Mouse (Mus musculus): Measurements from ENCODE around the gene Htra3. TPM values are rescaled to one million over a fixed set of nuclear protein-coding genes. Genes with fewer than 3 reads are reported as not detected.

Gene Htra3
- polyA plus RNA-seq, 1 experiment = 9.8 TPM

- peaks cover 19% of the 10 kb centered on the region for H3K4me1 ChIP-seq (ENCODE audit: control insufficient read depth, insufficient read depth, low read length)
- H3K27me3 ChIP-seq (replicated peaks; ENCODE audit: control insufficient read depth, insufficient read depth, low read length) = no peaks in the 10 kb centered on the region
- H3K27ac ChIP-seq (ENCODE audit: insufficient read depth, low read depth, low read length) = peak overlapping the region; percentile 57
- no peak for TF ChIP-seq POLR2A (IDR thresholded peaks at IDR 0.05; ENCODE audit: low read depth, low read length)
- TF ChIP-seq CTCF (conservative IDR thresholded peaks at IDR 0.05; ENCODE audit: insufficient read depth, insufficient read length, low read depth, low read length) = no peak
- no peak overlapping the region for H3K4me3 ChIP-seq (ENCODE audit: insufficient read depth, low read depth, low read length)
- H3K36me3 ChIP-seq (ENCODE audit: control insufficient read depth, insufficient read depth, low read length) = no peaks in the 10 kb centered on the region
- WGBS = 27% methylated on average over 7 of the region's 7 CpGs
- peak; percentile 92 for DNase-seq
Measured at GRCm38 (mm10) chr5:35673086-35673485, 6.5 kb downstream of the Htra3 start.

GRCm38 (mm10) chr5:35672581-35672980, 7.0 kb downstream of the Htra3 start:
- peaks cover 19% of the 10 kb centered on the region for H3K4me1 ChIP-seq (ENCODE audit: control insufficient read depth, insufficient read depth, low read length)
- H3K27me3 ChIP-seq (replicated peaks; ENCODE audit: control insufficient read depth, insufficient read depth, low read length) = no peaks in the 10 kb centered on the region
- no peak overlapping the region for H3K4me3 ChIP-seq (ENCODE audit: insufficient read depth, low read depth, low read length)
- peak overlapping the region; percentile 57 for H3K27ac ChIP-seq (ENCODE audit: insufficient read depth, low read depth, low read length)
- WGBS = 72% methylated on average over 1 of the region's 1 CpGs
- no peaks in the 10 kb centered on the region for H3K36me3 ChIP-seq (ENCODE audit: control insufficient read depth, insufficient read depth, low read length)
- TF ChIP-seq CTCF (conservative IDR thresholded peaks at IDR 0.05; ENCODE audit: insufficient read depth, insufficient read length, low read depth, low read length) = no peak
- TF ChIP-seq POLR2A (IDR thresholded peaks at IDR 0.05; ENCODE audit: low read depth, low read length) = no peak
- no peak for DNase-seq

- Histone ChIP-seq H3K27ac (ENCODE audit: insufficient read depth, low read depth, low read length) (no peak overlapping the region), H3K27me3 (replicated peaks; ENCODE audit: control insufficient read depth, insufficient read depth, low read length) (no peaks in the 10 kb centered on the region), H3K36me3 (ENCODE audit: control insufficient read depth, insufficient read depth, low read length) (no peaks in the 10 kb centered on the region), H3K4me1 (ENCODE audit: control insufficient read depth, insufficient read depth, low read length) (peaks cover 19% of the 10 kb centered on the region), H3K4me3 (ENCODE audit: insufficient read depth, low read depth, low read length) (no peak overlapping the region)
- 43% methylated on average over 9 of the region's 9 CpGs for WGBS
- TF ChIP-seq CTCF (conservative IDR thresholded peaks at IDR 0.05; ENCODE audit: insufficient read depth, insufficient read length, low read depth, low read length) (no peak), POLR2A (IDR thresholded peaks at IDR 0.05; ENCODE audit: low read depth, low read length) (no peak)
- peak; percentile 81 for DNase-seq
Measured at GRCm38 (mm10) chr5:35671474-35671891, 8.1 kb downstream of the Htra3 start.

- Histone ChIP-seq H3K4me1 (ENCODE audit: control insufficient read depth, insufficient read depth, low read length) (peaks cover 19% of the 10 kb centered on the region), H3K4me3 (ENCODE audit: insufficient read depth, low read depth, low read length) (no peak overlapping the region), H3K27ac (ENCODE audit: insufficient read depth, low read depth, low read length) (no peak overlapping the region), H3K36me3 (ENCODE audit: control insufficient read depth, insufficient read depth, low read length) (no peaks in the 10 kb centered on the region), H3K27me3 (replicated peaks; ENCODE audit: control insufficient read depth, insufficient read depth, low read length) (no peaks in the 10 kb centered on the region)
- no peak for TF ChIP-seq POLR2A (IDR thresholded peaks at IDR 0.05; ENCODE audit: low read depth, low read length)
- TF ChIP-seq CTCF (conservative IDR thresholded peaks at IDR 0.05; ENCODE audit: insufficient read depth, insufficient read length, low read depth, low read length) = no peak
- WGBS = 42% methylated on average over 6 of the region's 6 CpGs
- DNase-seq = peak; percentile 44
Measured at GRCm38 (mm10) chr5:35670412-35670801, 9.2 kb downstream of the Htra3 start.

- H3K27ac ChIP-seq (ENCODE audit: insufficient read depth, low read depth, low read length) = no peak overlapping the region
- H3K27me3 ChIP-seq (replicated peaks; ENCODE audit: control insufficient read depth, insufficient read depth, low read length) = no peaks in the 10 kb centered on the region
- TF ChIP-seq CTCF (conservative IDR thresholded peaks at IDR 0.05; ENCODE audit: insufficient read depth, insufficient read length, low read depth, low read length) (no peak), POLR2A (IDR thresholded peaks at IDR 0.05; ENCODE audit: low read depth, low read length) (no peak)
- H3K36me3 ChIP-seq (ENCODE audit: control insufficient read depth, insufficient read depth, low read length) = no peaks in the 10 kb centered on the region
- no peak for DNase-seq
- WGBS = 58% methylated on average over 11 of the region's 11 CpGs
- H3K4me1 ChIP-seq (ENCODE audit: control insufficient read depth, insufficient read depth, low read length) = peaks cover 19% of the 10 kb centered on the region
- H3K4me3 ChIP-seq (ENCODE audit: insufficient read depth, low read depth, low read length) = no peak overlapping the region
Measured at GRCm38 (mm10) chr5:35669747-35670411, 9.7 kb downstream of the Htra3 start.

GRCm38 (mm10) chr5:35666152-35666551, 13.4 kb downstream of the Htra3 start:
- Histone ChIP-seq H3K36me3 (ENCODE audit: control insufficient read depth, insufficient read depth, low read length) (no peaks in the 10 kb centered on the region), H3K27ac (ENCODE audit: insufficient read depth, low read depth, low read length) (no peak overlapping the region), H3K4me3 (ENCODE audit: insufficient read depth, low read depth, low read length) (no peak overlapping the region), H3K27me3 (replicated peaks; ENCODE audit: control insufficient read depth, insufficient read depth, low read length) (no peaks in the 10 kb centered on the region), H3K4me1 (ENCODE audit: control insufficient read depth, insufficient read depth, low read length) (no peaks in the 10 kb centered on the region)
- WGBS = 95% methylated on average over 7 of the region's 7 CpGs
- TF ChIP-seq CTCF (conservative IDR thresholded peaks at IDR 0.05; ENCODE audit: insufficient read depth, insufficient read length, low read depth, low read length) = no peak
- no peak for TF ChIP-seq POLR2A (IDR thresholded peaks at IDR 0.05; ENCODE audit: low read depth, low read length)
- no peak for DNase-seq

- 72% methylated on average over 9 of the region's 9 CpGs for WGBS
- Histone ChIP-seq H3K27me3 (replicated peaks; ENCODE audit: control insufficient read depth, insufficient read depth, low read length) (no peaks in the 10 kb centered on the region), H3K36me3 (ENCODE audit: control insufficient read depth, insufficient read depth, low read length) (no peaks in the 10 kb centered on the region), H3K4me1 (ENCODE audit: control insufficient read depth, insufficient read depth, low read length) (no peaks in the 10 kb centered on the region), H3K27ac (ENCODE audit: insufficient read depth, low read depth, low read length) (no peak overlapping the region), H3K4me3 (ENCODE audit: insufficient read depth, low read depth, low read length) (no peak overlapping the region)
- TF ChIP-seq POLR2A (IDR thresholded peaks at IDR 0.05; ENCODE audit: low read depth, low read length) (no peak), CTCF (conservative IDR thresholded peaks at IDR 0.05; ENCODE audit: insufficient read depth, insufficient read length, low read depth, low read length) (no peak)
- no peak for DNase-seq
Measured at GRCm38 (mm10) chr5:35662021-35662545, 17.5 kb downstream of the Htra3 start.
